25 mouse cellular contexts compared by ENCODE assay signal in the genomic region with DNA sequence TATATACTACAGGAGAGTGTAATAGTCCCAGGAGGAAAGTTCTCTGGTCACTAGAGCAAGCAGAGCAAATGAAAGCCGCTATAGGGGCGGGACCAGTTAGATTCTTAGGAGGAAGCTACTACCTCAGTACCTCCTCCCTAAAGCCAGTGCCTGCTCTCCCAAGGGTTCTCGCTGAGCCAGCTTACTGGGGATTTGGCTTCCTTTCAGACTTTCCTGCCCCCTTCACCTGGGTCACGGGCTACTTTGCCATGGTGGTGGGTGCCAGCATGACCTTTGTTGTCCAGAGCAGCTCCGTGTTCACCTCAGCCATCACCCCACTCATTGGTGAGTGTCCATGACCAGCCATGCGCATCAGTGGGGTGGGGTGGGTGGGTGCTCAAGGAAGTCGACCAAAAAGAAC. TPM values are rescaled to one million over a fixed set of nuclear protein-coding genes. Genes with fewer than 3 reads are reported as not detected.
DNase-seq lines count a peak whose midpoint lies in the region; ATAC-seq and TF ChIP-seq lines count a peak whose summit lies in the region.
"Had no signal": no experiment of that assay in that cellular context is flagged by ENCODE, and none has a peak within 500 bp of the region (broad histone marks: within the 10 kb centered on the region; RNA-seq: fewer than 3 reads in every experiment).

No protein-coding gene starts in this region.

- H3K4me2 ChIP-seq in kidney, embryonic 14.5 days (replicated peaks; ENCODE audit: low read depth, low read length): no peak overlapping the region
- H3K4me2 ChIP-seq: embryonic facial prominence, embryonic 12.5 days; forebrain, embryonic 13.5 days had no signal

- 68% methylated on average over 7 of the region's 7 CpGs for WGBS in kidney, embryonic 14.5 days
- 51% methylated on average over 7 of the region's 7 CpGs for WGBS in kidney, adult 2 months

- ATAC-seq in kidney, embryonic 14.5 days (ENCODE audit: low FRiP score, low TSS enrichment): no peak
- ATAC-seq: activated CD4-positive, CD25-positive, alpha-beta regulatory T cell, adult 4 months; CD4-positive, CD25-positive, alpha-beta regulatory T cell, adult 4 months; forebrain, embryonic 13.5 days; Patski had no signal

- H3K4me1 ChIP-seq in kidney, embryonic 14.5 days (ENCODE audit: control insufficient read depth, insufficient read depth, low read length): 0 out of 2 replicates have a peak, but pooled peaks cover 5% of the 10 kb centered on the region
- no peaks in the 10 kb centered on the region for H3K4me1 ChIP-seq in kidney, adult 2 months (ENCODE audit: control insufficient read depth, insufficient read depth, low read length)

- 0 out of 2 replicates have a peak, but pooled peaks cover 3% of the 10 kb centered on the region for H3K27me3 ChIP-seq in kidney, embryonic 14.5 days (ENCODE audit: control insufficient read depth, insufficient read depth, low read length)
- H3K27me3 ChIP-seq in kidney, adult 2 months (replicated peaks; ENCODE audit: control insufficient read depth, insufficient read depth, low read length): no peaks in the 10 kb centered on the region

- TF ChIP-seq CTCF in kidney, adult 2 months (conservative IDR thresholded peaks at IDR 0.05; ENCODE audit: insufficient read depth, insufficient read length, low read depth, low read length): no peak

- no peak overlapping the region for H3K27ac ChIP-seq in kidney, embryonic 14.5 days (ENCODE audit: low read depth, low read length)
- H3K27ac ChIP-seq in kidney, adult 2 months (ENCODE audit: insufficient read depth, low read depth, low read length): no peak overlapping the region
- H3K27ac ChIP-seq: embryonic facial prominence, embryonic 10.5 days; embryonic facial prominence, embryonic 12.5 days; forebrain, embryonic 13.5 days had no signal

- no peaks in the 10 kb centered on the region for H3K9me3 ChIP-seq in kidney, embryonic 14.5 days (ENCODE audit: control insufficient read depth, low read length)
- H3K9me3 ChIP-seq: embryonic facial prominence, embryonic 10.5 days; embryonic facial prominence, embryonic 12.5 days; forebrain, embryonic 13.5 days had no signal

- H3K4me3 ChIP-seq in kidney, embryonic 14.5 days (ENCODE audit: low read length): no peak overlapping the region
- H3K4me3 ChIP-seq in kidney, adult 2 months (ENCODE audit: insufficient read depth, low read depth, low read length): no peak overlapping the region
- H3K4me3 ChIP-seq: embryonic facial prominence, embryonic 10.5 days; embryonic facial prominence, embryonic 12.5 days; forebrain, embryonic 13.5 days had no signal

- no peak overlapping the region for H3K9ac ChIP-seq in kidney, embryonic 14.5 days (ENCODE audit: low read depth, low read length)
- H3K9ac ChIP-seq: embryonic facial prominence, embryonic 12.5 days; forebrain, embryonic 13.5 days had no signal

- peak; percentile 57 for DNase-seq in kidney, adult 11 months
- peak; percentile 59 for DNase-seq in kidney, adult 2 months
- no peak for DNase-seq in kidney, postnatal 14 days
- DNase-seq in kidney, postnatal 25 days: peak; percentile 51 to 68
- no peak for DNase-seq in kidney, postnatal 4 days
- peak; percentile 44 to 46 for DNase-seq in spleen, postnatal 36 days (ENCODE audit: low spot score in 2 of 2)
- no peak for DNase-seq in spleen, postnatal 14 days (ENCODE audit: low spot score in 2 of 2)
- DNase-seq: adrenal gland, adult 8-10 months; adrenal gland, postnatal 14 days; adrenal gland, postnatal 36 days; cerebellum, adult 11-12 months; cerebellum, adult 2 months; cerebellum, adult 9-10 months; cerebellum, postnatal 10 days; cerebellum, postnatal 25 days had no signal

- H3K36me3 ChIP-seq in kidney, embryonic 14.5 days (ENCODE audit: control insufficient read depth, insufficient read depth, low read length): no peaks in the 10 kb centered on the region
- H3K36me3 ChIP-seq in kidney, adult 2 months (ENCODE audit: control insufficient read depth, insufficient read depth, low read length): no peaks in the 10 kb centered on the region; the same call in 1 of the 2 replicates
- H3K36me3 ChIP-seq: embryonic facial prominence, embryonic 10.5 days; embryonic facial prominence, embryonic 12.5 days; G1E had no signal

- peak; percentile 46 for TF ChIP-seq POLR2A in kidney, adult 2 months (IDR thresholded peaks at IDR 0.05; ENCODE audit: low read depth, low read length)

RNA-seq across cellular contexts. Expression of a gene that starts 3.2 kb away (rescaled TPM):
- not detected in 2 replicates for polyA plus RNA-seq in kidney, embryonic 14.5 days (2014; fragmentation: Nextera tagmentation; extraction: Ambion mirVana)
- polyA plus RNA-seq in kidney, adult 2 months (2012; rRNA removed): not detected in 2 replicates
- polyA plus RNA-seq: activated CD4-positive, CD25-positive, alpha-beta regulatory T cell, adult 4 months; CD4-positive, CD25-positive, alpha-beta regulatory T cell, adult 4 months; cerebellum, adult 2 months; embryonic facial prominence, embryonic 10.5 days; embryonic facial prominence, embryonic 12.5 days; forebrain, embryonic 11.5 days; forebrain, embryonic 13.5 days; G1E; Patski had no signal

RNA-seq across cellular contexts. Expression of a gene that starts 13.8 kb away (rescaled TPM):
- polyA plus RNA-seq in kidney, embryonic 14.5 days (2014; fragmentation: Nextera tagmentation; extraction: Ambion mirVana): 15.5 and 39.4 TPM in 2 replicates
- 9,073 and 10,701 TPM in 2 replicates for polyA plus RNA-seq in kidney, adult 2 months (2012; rRNA removed)
- polyA plus RNA-seq: activated CD4-positive, CD25-positive, alpha-beta regulatory T cell, adult 4 months; CD4-positive, CD25-positive, alpha-beta regulatory T cell, adult 4 months; cerebellum, adult 2 months; embryonic facial prominence, embryonic 10.5 days; embryonic facial prominence, embryonic 12.5 days; embryonic facial prominence, embryonic 14.5 days; forebrain, embryonic 11.5 days; forebrain, embryonic 13.5 days; G1E; Patski had no signal

RNA-seq across cellular contexts. Expression of a gene that starts 14.8 kb away (rescaled TPM):
- not detected in 2 replicates for polyA plus RNA-seq in kidney, embryonic 14.5 days (2014; fragmentation: Nextera tagmentation; extraction: Ambion mirVana)
- 0.03 and 0.07 TPM in 2 replicates for polyA plus RNA-seq in kidney, adult 2 months (2012; rRNA removed)
- polyA plus RNA-seq: activated CD4-positive, CD25-positive, alpha-beta regulatory T cell, adult 4 months; CD4-positive, CD25-positive, alpha-beta regulatory T cell, adult 4 months; embryonic facial prominence, embryonic 10.5 days; embryonic facial prominence, embryonic 14.5 days; forebrain, embryonic 11.5 days; forebrain, embryonic 13.5 days; G1E; Patski had no signal

RNA-seq across cellular contexts. Expression of a gene that starts 33.0 kb away (rescaled TPM):
- 38.9 and 59.3 TPM in 2 replicates for polyA plus RNA-seq in kidney, embryonic 14.5 days (2014; fragmentation: Nextera tagmentation; extraction: Ambion mirVana)
- polyA plus RNA-seq in kidney, adult 2 months (2012; rRNA removed): 23.4 and 27.4 TPM in 2 replicates

RNA-seq across cellular contexts. Expression of a gene that starts 42.3 kb away (rescaled TPM):
- 0.86 and 0.92 TPM in 2 replicates for polyA plus RNA-seq in kidney, embryonic 14.5 days (2014; fragmentation: Nextera tagmentation; extraction: Ambion mirVana)
- polyA plus RNA-seq in kidney, adult 2 months (2012; rRNA removed): 3.3 and 4.2 TPM in 2 replicates

Comparison
In these comparisons a context has a peak if more than half of its experiments do, and no peak if none do; other contexts are left out.
1. DNase-seq: peak in kidney, adult 11 months (single experiment), kidney, adult 2 months (single experiment), kidney, postnatal 25 days (2 of 2) and spleen, postnatal 36 days (2 of 2); none in kidney, postnatal 14 days (single experiment), kidney, postnatal 4 days (0 of 2) and spleen, postnatal 14 days (0 of 2).
2. RNA of a gene that starts 13.8 kb away (polyA plus RNA-seq): 9,073 to 10,701 TPM in kidney, adult 2 months; 15.5 to 39.4 TPM in kidney, embryonic 14.5 days; every median in the first group is over 100 times any median in the second.